Mouse (Mus musculus): ENCODE measurements around the gene Slc6a17. TPM values are rescaled to one million over a fixed set of nuclear protein-coding genes. Genes with fewer than 3 reads are reported as not detected.

Gene Slc6a17
- polyA plus RNA-seq (2012; ENCODE audit: insufficient read depth, insufficient read length, missing spikeins), result 1.0 TPM in 1 of 2 replicates, not detected in the other

DNA sequence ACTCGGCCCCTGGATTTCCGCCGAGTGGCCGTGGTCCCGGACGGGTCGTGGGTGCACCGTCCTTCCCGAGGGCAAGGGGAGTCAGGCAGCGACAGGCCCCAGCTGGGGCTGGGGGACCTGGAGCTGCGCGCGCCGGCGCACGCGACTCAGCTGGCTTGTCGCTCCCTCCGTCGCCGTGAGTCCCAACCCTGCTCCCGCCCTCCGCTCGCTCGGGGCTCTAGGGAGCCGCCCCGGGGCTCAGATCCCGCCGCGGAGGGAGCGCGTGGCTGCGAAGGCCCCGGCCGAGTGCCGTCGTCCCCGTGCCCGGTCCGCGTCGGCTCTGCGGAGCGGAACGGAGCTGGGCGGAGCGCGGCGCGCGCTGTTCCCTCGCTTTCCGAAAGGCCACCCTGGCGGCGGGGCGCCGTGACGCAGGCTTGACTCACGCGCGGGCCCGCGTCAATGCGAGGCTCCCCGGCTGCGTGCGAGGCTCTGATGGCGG is at the start of gene Slc6a17:
TSS of gene Slc6a17 (minus strand) at position 388 of the 478 bp plus-strand sequence.
- Histone ChIP-seq H3K4me1 (ENCODE audit: control insufficient read depth, insufficient read depth, insufficient read length, low read length) (no peaks in the 10 kb centered on the region), H3K27ac (replicated peaks; ENCODE audit: low read depth, low read length) (no peak within 1 kb of the TSS), H3K4me3 (ENCODE audit: insufficient read depth, low read depth, low read length) (peak within 1 kb of the TSS; percentile 35)

DNA sequence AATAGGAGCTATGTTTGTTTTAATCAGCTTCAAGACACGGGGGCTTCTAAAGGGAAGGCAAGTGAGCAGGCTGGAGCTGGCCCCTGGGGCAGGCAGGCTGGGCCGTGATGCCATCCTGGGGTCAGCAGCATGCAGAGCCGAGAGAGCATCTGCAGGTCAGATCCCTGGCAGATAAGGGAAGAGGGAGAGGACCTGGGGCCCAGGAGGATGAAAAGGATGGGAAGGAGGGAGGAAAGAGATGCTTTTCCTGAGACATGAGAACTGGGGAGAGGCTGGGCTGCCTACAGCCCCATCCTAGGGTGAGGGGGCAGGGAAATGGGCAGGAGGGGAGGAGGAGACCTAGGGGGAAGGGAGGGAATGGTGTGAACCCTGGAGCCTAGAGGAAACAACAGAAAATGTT is 47.5 kb upstream of the Slc6a17 start:
- H3K27ac ChIP-seq (replicated peaks; ENCODE audit: low read depth, low read length), result no peak overlapping the region
- H3K4me1 ChIP-seq (ENCODE audit: control insufficient read depth, insufficient read depth, insufficient read length, low read length), result no peaks in the 10 kb centered on the region
- H3K4me3 ChIP-seq (ENCODE audit: insufficient read depth, low read depth, low read length), result no peak overlapping the region

DNA sequence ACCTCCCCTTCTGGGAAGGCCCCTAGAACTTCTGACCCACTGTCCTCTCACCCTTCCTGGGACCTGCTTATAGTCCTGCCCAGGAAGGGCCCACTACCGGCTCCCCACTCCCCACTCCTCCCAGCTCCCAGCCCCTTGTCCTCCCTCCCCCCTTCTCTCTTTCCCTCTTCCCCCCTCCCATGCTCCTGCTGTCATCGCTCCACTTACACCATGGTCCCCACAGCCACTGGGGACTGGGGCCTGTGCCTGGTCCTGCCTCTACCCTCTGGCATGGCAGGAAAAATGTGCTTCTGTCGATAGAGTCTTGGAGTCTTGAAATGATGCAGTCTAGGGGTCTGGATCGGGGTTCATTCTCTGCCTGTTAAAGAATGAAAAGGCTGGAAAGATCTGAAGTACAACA is 46.1 kb upstream of the Slc6a17 start:
- Histone ChIP-seq H3K4me1 (ENCODE audit: control insufficient read depth, insufficient read depth, insufficient read length, low read length) (no peaks in the 10 kb centered on the region), H3K4me3 (ENCODE audit: insufficient read depth, low read depth, low read length) (no peak overlapping the region), H3K27ac (replicated peaks; ENCODE audit: low read depth, low read length) (no peak overlapping the region)

DNA sequence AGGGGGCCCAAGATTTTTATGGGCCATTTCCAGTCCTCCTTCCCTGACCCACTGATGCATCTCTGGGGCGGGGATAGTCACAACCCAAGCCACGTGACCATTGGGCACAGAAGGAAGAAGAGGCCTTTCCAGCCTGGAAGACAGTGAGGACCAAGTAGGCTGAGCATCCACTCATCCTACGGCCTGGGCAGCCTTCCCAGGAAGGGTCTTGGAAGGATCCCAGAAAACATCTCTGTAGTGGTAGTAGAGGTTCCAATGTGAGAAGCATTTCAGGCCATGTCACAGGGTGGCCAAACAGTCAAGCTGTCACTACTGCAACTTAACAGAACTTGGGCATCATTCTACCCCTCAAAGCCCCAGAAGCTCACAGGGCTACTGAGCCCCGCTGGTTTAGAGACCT is 44.8 kb upstream of the Slc6a17 start:
- no peak overlapping the region for H3K27ac ChIP-seq (replicated peaks; ENCODE audit: low read depth, low read length)
- no peaks in the 10 kb centered on the region for H3K4me1 ChIP-seq (ENCODE audit: control insufficient read depth, insufficient read depth, insufficient read length, low read length)
- no peak overlapping the region for H3K4me3 ChIP-seq (ENCODE audit: insufficient read depth, low read depth, low read length)

DNA sequence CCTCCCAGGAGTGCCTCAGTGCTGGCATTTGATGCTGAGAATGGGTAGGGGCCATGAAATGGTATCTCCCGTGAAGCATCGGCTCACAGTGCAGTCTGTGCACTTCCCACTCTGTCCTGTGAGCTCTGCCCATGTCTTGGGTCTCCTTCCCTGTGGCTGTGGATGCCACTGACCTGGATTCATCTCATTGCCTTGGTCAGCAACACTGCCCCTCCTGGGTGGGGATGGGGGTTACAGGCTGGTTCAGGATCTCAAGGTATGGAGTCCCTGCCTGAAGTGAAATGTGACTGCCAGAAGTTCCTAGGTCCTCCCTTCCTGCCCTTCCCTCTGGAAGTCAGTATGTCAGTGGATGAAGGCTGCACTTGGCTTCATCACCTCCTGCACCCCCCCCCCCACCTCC is 44.3 kb upstream of the Slc6a17 start:
- Histone ChIP-seq H3K27ac (replicated peaks; ENCODE audit: low read depth, low read length) (no peak overlapping the region), H3K4me1 (ENCODE audit: control insufficient read depth, insufficient read depth, insufficient read length, low read length) (no peaks in the 10 kb centered on the region), H3K4me3 (ENCODE audit: insufficient read depth, low read depth, low read length) (no peak overlapping the region)

DNA sequence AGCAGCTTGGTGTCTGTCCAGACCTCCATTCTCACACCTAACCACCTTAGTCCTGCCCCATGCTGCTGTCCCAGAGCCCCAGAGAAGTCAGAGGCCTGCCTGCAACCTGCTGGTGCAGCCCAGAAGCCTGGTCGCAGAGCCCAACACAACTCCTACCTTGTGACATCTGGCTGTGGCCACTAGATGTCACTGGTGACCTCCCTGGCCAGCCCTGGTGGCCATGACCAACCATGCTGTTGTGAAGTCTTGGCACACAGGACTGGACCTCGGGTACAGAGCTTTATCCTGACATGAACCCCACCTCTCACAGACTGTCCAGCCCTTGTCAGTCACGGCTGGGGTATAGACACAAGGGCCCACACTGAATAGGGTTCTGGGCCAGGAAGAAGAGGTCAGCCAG is 41.4 kb upstream of the Slc6a17 start:
- Histone ChIP-seq H3K4me1 (ENCODE audit: control insufficient read depth, insufficient read depth, insufficient read length, low read length) (no peaks in the 10 kb centered on the region), H3K27ac (replicated peaks; ENCODE audit: low read depth, low read length) (no peak overlapping the region), H3K4me3 (ENCODE audit: insufficient read depth, low read depth, low read length) (no peak overlapping the region)

DNA sequence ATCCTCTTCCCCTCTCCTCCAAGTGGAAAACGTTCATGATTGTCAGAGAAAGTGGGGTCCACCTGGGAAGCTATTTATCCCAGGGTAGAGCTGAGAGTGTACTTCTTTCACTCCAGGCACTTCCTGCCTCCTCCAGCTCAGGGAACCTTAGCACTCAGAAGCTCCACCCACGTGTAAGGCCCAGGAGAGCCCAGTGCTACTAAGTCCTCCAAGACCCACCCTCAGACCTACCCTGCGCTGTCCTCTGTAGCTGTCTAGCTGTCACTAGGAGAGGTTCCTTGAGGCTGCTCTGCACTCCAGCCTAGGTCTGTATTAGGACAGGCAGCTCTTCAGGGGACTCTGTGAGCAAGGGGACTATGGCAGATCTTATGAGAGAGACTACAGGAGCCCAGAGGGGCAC is 40.9 kb upstream of the Slc6a17 start:
- H3K27ac ChIP-seq (replicated peaks; ENCODE audit: low read depth, low read length), result no peak overlapping the region
- no peaks in the 10 kb centered on the region for H3K4me1 ChIP-seq (ENCODE audit: control insufficient read depth, insufficient read depth, insufficient read length, low read length)
- no peak overlapping the region for H3K4me3 ChIP-seq (ENCODE audit: insufficient read depth, low read depth, low read length)

DNA sequence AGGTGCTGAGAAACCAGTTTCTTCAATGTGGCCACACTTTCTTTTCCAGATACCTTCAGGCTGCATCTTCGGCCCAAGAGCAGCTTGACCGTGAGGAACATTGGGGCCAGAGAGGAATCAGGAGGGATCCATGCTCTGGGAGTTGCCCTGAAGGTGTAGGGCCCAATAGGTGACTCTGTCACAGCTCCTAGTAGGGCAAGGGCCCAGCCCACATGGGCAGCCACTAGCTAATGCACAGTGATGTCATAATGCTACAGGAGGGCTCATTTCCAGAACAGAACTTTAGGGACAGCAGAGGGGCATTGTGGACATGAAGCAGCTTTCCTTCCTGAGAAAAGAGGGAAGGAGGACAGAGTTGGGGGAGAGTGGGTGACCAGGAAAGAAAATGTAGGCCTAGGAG is 37.0 kb upstream of the Slc6a17 start, which contains the start of gene Ubl4b:
TSS of gene Ubl4b (minus strand) at position 232 of the 400 bp plus-strand sequence.
- Histone ChIP-seq H3K4me1 (ENCODE audit: control insufficient read depth, insufficient read depth, insufficient read length, low read length) (no peaks in the 10 kb centered on the region), H3K4me3 (ENCODE audit: insufficient read depth, low read depth, low read length) (no peak within 1 kb of the TSS), H3K27ac (replicated peaks; ENCODE audit: low read depth, low read length) (no peak within 1 kb of the TSS)

DNA sequence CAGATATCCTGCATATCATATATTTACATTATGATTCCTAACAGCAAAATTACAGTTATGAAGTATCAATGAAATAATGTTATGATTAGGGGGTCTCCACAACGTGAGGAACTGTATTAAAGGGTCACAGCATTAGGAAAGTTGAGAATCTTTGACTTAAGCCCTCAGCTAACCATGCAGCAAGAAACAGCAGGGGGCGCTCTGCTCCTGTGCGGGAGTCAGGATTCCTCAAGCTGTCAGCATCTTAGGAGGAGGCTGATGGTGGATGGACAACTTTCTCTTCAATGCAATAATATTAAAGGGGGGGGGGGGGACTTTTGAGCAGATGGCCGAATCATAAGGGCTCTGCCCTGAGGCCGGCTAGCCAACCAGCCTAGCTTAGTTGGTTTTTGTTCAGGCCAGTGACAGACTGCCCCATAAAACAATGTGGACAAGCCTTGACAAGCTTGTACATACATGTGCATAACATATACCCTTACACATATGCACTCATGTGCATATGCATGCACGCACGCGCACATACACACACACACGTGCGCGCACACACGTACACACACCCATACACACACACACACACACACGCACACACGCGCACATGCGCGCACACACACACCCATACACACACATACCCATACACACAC is 32.7 kb upstream of the Slc6a17 start:
- Histone ChIP-seq H3K4me3 (ENCODE audit: insufficient read depth, low read depth, low read length) (no peak overlapping the region), H3K4me1 (ENCODE audit: control insufficient read depth, insufficient read depth, insufficient read length, low read length) (no peaks in the 10 kb centered on the region), H3K27ac (replicated peaks; ENCODE audit: low read depth, low read length) (no peak overlapping the region)

DNA sequence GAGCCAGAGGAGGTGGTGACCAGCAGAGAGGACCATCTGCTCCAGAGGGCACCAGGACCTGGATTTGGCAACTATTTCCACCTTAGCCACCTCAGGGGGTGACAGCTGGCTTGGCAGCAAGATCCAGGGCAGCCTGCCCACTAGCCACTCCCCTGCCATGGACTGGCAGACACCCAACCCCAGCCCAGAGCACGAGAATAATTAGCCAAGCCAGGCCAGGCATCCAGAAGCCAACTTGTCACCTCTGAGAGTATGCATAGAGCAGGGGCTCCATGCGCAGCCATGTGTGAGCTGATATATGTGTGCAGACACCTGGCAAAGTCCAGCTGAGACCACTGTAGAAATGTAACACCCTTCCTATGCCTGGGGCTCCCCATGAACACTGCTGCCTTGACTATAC is 29.1 kb upstream of the Slc6a17 start:
- Histone ChIP-seq H3K27ac (replicated peaks; ENCODE audit: low read depth, low read length) (no peak overlapping the region), H3K4me3 (ENCODE audit: insufficient read depth, low read depth, low read length) (no peak overlapping the region), H3K4me1 (ENCODE audit: control insufficient read depth, insufficient read depth, insufficient read length, low read length) (no peaks in the 10 kb centered on the region)

DNA sequence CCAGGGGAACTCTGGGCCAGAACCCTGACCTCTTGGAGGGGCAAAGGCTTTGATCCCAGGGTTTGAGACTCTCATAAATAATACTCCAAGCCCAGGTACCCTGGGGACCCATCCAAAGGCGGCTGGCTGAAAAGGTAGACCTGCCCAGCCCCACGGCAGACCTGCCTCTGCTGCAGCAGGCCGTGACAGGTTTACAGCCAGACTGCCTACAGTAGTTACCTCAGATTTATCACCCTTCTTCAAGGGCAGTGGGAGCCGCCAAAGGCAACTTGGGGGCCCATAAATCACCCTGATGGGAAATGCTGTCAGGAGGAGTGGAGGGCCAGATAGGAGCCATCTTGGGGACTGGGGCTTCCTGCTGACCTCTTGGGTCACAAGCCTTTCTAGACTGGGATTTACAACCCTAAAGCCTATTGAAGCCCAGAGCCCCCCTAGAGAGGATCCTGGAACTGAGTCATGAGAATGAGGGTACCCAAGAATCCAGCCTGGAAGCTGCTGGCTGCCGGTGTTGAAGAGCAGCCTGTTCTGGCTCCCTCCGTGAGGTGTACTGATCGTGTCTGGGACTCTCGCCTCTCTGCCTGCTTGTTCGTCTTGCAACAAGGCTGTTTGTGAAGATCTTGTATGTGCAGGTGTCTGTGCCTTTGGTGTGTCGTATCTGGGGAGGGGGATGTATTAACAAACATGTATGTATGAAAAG is 28.0 kb upstream of the Slc6a17 start:
- no peak overlapping the region for H3K27ac ChIP-seq (replicated peaks; ENCODE audit: low read depth, low read length)
- no peak overlapping the region for H3K4me3 ChIP-seq (ENCODE audit: insufficient read depth, low read depth, low read length)
- H3K4me1 ChIP-seq (ENCODE audit: control insufficient read depth, insufficient read depth, insufficient read length, low read length), result no peaks in the 10 kb centered on the region

DNA sequence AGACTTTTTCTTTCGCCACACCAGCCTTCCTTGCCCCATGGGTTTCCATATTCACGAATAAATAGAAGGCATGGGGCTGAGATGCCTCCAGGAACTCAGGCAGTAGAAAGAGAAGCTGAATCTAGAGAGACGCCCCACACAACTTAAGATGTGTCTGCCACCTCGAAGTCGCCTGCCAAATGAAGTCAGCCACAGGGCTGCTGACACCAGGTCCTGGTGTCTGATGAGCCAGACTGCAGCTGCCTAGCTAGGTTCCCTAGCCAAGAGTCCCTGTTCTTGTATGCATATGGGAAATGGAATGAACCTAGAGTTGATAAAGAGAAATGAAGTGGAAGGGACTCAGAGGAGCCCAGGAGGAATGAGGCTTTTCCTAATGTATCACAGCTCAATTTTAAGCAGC is 27.5 kb upstream of the Slc6a17 start:
- Histone ChIP-seq H3K4me1 (ENCODE audit: control insufficient read depth, insufficient read depth, insufficient read length, low read length) (no peaks in the 10 kb centered on the region), H3K4me3 (ENCODE audit: insufficient read depth, low read depth, low read length) (no peak overlapping the region), H3K27ac (replicated peaks; ENCODE audit: low read depth, low read length) (no peak overlapping the region)

DNA sequence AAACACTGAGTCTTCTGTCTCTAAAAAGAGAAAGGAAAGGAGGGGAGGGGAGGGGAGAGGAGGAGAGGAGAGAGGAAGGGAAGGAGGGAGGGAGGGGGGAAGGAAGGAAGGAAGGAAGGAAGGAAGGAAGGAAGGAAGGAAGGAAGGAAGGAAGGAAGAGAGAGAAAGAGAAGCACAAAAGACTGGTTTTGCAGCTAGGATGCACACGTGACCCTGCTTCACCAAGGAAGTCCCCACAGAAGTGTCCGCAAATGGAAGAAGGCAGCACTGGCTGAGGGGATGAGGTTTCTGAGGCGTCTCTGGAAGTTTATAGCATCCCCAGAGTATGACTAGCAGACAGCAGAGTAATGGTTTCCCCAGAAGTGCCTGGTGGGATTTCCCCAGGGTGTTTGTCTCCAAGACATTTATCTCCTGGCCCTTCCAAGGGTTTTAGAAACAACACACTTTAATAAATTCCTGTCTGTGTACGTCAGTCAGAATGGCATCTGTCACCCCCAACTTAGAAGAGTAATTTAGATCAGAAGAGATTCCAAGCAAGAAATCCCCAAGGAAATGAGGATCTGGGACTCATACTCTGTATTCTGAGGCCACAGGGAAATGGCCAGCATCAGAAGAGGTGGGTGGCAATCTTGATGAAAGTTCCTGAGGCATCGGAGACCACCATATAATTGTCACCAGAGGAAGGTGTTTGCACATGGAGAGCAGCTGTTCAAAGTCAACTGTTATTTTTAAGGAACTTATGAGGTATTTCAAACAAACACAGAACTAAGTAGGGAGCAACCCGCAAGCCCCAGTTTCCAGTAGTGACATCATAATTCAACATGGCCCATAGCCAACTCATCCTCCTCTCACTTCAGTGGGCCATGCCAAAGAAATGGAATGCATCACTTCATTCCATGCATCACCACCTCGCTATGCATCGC is 25.6 kb upstream of the Slc6a17 start:
- H3K4me1 ChIP-seq (ENCODE audit: control insufficient read depth, insufficient read depth, insufficient read length, low read length), result no peaks in the 10 kb centered on the region
- no peak overlapping the region for H3K4me3 ChIP-seq (ENCODE audit: insufficient read depth, low read depth, low read length)
- H3K27ac ChIP-seq (replicated peaks; ENCODE audit: low read depth, low read length), result no peak overlapping the region

DNA sequence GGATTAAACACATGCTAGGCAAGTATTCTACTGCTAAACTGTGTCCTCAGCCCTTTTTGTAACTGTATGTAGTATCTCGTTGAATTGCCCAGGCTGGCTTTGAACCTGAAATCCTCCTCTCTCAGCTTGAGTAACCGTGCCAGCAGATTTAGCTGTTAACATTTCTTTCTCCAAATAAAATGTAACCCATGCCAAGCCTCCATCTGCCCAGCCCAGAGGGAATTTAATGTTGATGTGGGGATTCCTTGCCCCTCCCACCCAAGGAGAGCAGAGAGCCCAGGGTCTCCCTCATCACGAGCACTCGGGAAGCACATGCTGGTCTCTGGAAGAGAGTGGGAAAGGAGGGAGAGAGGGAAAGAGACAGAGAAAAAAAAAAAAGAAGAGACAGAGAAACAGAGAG is 24.8 kb upstream of the Slc6a17 start:
- Histone ChIP-seq H3K4me3 (ENCODE audit: insufficient read depth, low read depth, low read length) (no peak overlapping the region), H3K4me1 (ENCODE audit: control insufficient read depth, insufficient read depth, insufficient read length, low read length) (no peaks in the 10 kb centered on the region)

DNA sequence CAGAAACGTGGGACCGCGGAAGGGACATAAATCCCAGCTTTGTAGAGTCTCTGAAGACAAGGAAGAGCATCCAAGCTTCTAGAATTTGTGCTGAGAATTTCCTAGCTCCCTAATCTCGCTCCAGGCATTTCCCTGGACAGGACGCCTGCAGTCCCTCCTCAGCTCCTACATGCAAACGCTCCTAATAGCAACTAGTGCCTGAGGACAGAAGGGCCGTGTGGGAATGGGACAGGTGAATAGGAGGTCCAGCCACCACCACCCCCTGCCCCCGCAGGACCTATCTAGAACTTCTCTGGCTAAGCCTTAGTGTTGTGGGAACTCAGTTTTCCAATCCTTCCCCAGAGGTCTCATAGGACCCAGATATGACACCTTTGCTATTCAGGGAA is 19.7 kb upstream of the Slc6a17 start:
- H3K27ac ChIP-seq (replicated peaks; ENCODE audit: low read depth, low read length), result no peak overlapping the region
- H3K4me3 ChIP-seq (ENCODE audit: insufficient read depth, low read depth, low read length), result no peak overlapping the region
- H3K4me1 ChIP-seq (ENCODE audit: control insufficient read depth, insufficient read depth, insufficient read length, low read length), result no peaks in the 10 kb centered on the region; the same call in 1 of the 2 replicates

More for the DNA sequence above, 24.8 kb upstream of the Slc6a17 start:
- no peak overlapping the region for H3K27ac ChIP-seq (replicated peaks; ENCODE audit: low read depth, low read length)

Data from brown adipose tissue, adult 24 weeks (tissue).